Mouse (Mus musculus): ENCODE measurements at regions not wholly inside any gene's neighbourhood (a gene's known extent, or its start where the extent isn't known, plus 50 kb on each side); places are given as distances from the start of the nearest gene placed in this dataset.

- Histone ChIP-seq H3K4me1 (ENCODE audit: control insufficient read depth in 1 of 2, insufficient read depth in 2 of 2) (no peaks in the 10 kb centered on the region), H3K79me2 (replicated peaks; ENCODE audit: control insufficient read depth, extremely low read depth, insufficient read depth, poor library complexity, severe bottlenecking) (no peaks in the 10 kb centered on the region), H3K4me3 (replicated peaks in 1 of 3; ENCODE audit: low read depth in 2 of 3, low read length in 2 of 3, poor library complexity in 1 of 3) (no peak overlapping the region), H3K36me3 (replicated peaks in 1 of 2; ENCODE audit: control insufficient read depth in 1 of 2, insufficient read depth in 1 of 2, low read length in 1 of 2) (no peaks in the 10 kb centered on the region), H3K4me2 (ENCODE audit: insufficient read depth, low read depth, poor library complexity, severe bottlenecking) (no peak overlapping the region), H3K9me3 (replicated peaks; ENCODE audit: low read length) (no peaks in the 10 kb centered on the region), H3K27ac (ENCODE audit: insufficient read depth, low read depth) (no peak overlapping the region), H3K27me3 (replicated peaks) (no peaks in the 10 kb centered on the region), H3K9ac (ENCODE audit: insufficient read depth, low read depth) (no peak overlapping the region)
- in situ Hi-C loops (cut with MboI; ENCODE audit: low pct_ligation_motif_present, low pct_unique_long_range_greater_than_20kb, low sequenced_read_pairs) = no loop called here
- no peak for DNase-seq (ENCODE audit: extremely low read depth)
- TF ChIP-seq NRF1 (IDR thresholded peaks at IDR 0.05; ENCODE audit: low read depth, low read length) (no peak), EP300 (IDR thresholded peaks at IDR 0.05; ENCODE audit: low read length) (no peak), MYC (IDR thresholded peaks at IDR 0.05; ENCODE audit: low read depth, low read length) (no peak), TBP (conservative IDR thresholded peaks at IDR 0.05; ENCODE audit: low read depth, low read length) (no peak), USF1 (IDR thresholded peaks at IDR 0.05; ENCODE audit: low read depth, low read length) (no peak), ZC3H11A (IDR thresholded peaks at IDR 0.05; ENCODE audit: low read depth, low read length) (no peak)
- dilution Hi-C loops (cut with MboI; ENCODE audit: extremely low pct_ligation_motif_present, extremely low pct_unique_long_range_greater_than_20kb, low sequenced_read_pairs) = no loop called here
These were observed 81.8 kb downstream of the Tbx18 start for GRCm38 (mm10) chr9:87649015-87649978.

- Histone ChIP-seq H3K4me1 (ENCODE audit: control insufficient read depth in 1 of 2, insufficient read depth in 2 of 2) (no peaks in the 10 kb centered on the region), H3K9ac (ENCODE audit: insufficient read depth, low read depth) (no peak overlapping the region), H3K27me3 (replicated peaks) (no peaks in the 10 kb centered on the region), H3K27ac (ENCODE audit: insufficient read depth, low read depth) (no peak overlapping the region), H3K79me2 (replicated peaks; ENCODE audit: control insufficient read depth, extremely low read depth, insufficient read depth, poor library complexity, severe bottlenecking) (no peaks in the 10 kb centered on the region), H3K4me3 (replicated peaks in 1 of 3; ENCODE audit: low read depth in 2 of 3, low read length in 2 of 3, poor library complexity in 1 of 3) (no peak overlapping the region), H3K9me3 (replicated peaks; ENCODE audit: low read length) (no peaks in the 10 kb centered on the region), H3K36me3 (replicated peaks in 1 of 2; ENCODE audit: control insufficient read depth in 1 of 2, insufficient read depth in 1 of 2, low read length in 1 of 2) (no peaks in the 10 kb centered on the region), H3K4me2 (ENCODE audit: insufficient read depth, low read depth, poor library complexity, severe bottlenecking) (no peak overlapping the region)
- DNase-seq (ENCODE audit: extremely low read depth) = no peak
- in situ Hi-C loops (cut with MboI; ENCODE audit: low pct_ligation_motif_present, low pct_unique_long_range_greater_than_20kb, low sequenced_read_pairs) = no loop called here
- TF ChIP-seq CHD1 (IDR thresholded peaks at IDR 0.05; ENCODE audit: low read depth, low read length) = no peak
- TF ChIP-seq CHD2 (IDR thresholded peaks at IDR 0.05; ENCODE audit: low read length) = no peak
- TF ChIP-seq HCFC1 (IDR thresholded peaks at IDR 0.05; ENCODE audit: low read depth, low read length) = no peak
- no peak for TF ChIP-seq SMC3 (IDR thresholded peaks at IDR 0.05; ENCODE audit: low read depth, low read length)
- no peak for TF ChIP-seq ETS1 (conservative IDR thresholded peaks at IDR 0.05; ENCODE audit: low read depth, low read length)
- TF ChIP-seq POLR2A (IDR thresholded peaks at IDR 0.05; ENCODE audit: low read depth, low read length) = no peak
- dilution Hi-C loops (cut with MboI; ENCODE audit: extremely low pct_ligation_motif_present, extremely low pct_unique_long_range_greater_than_20kb, low sequenced_read_pairs) = no loop called here
These were observed 82.7 kb downstream of the Tbx18 start for GRCm38 (mm10) chr9:87648317-87648716.

GRCm38 (mm10) chr9:87645032-87645431 lies 86.0 kb downstream of the Tbx18 start:
- DNase-seq (ENCODE audit: extremely low read depth) = no peak
- H3K27ac ChIP-seq (ENCODE audit: insufficient read depth, low read depth) = no peak overlapping the region

More at GRCm38 (mm10) chr9:87645032-87645431, 86.0 kb downstream of the Tbx18 start:
- dilution Hi-C loops (cut with MboI; ENCODE audit: extremely low pct_ligation_motif_present, extremely low pct_unique_long_range_greater_than_20kb, low sequenced_read_pairs) = no loop called here
- TF ChIP-seq ELF1 (IDR thresholded peaks at IDR 0.05; ENCODE audit: low read depth, low read length) = no peak
- in situ Hi-C loops (cut with MboI; ENCODE audit: low pct_ligation_motif_present, low pct_unique_long_range_greater_than_20kb, low sequenced_read_pairs) = no loop called here
- Histone ChIP-seq H3K36me3 (replicated peaks in 1 of 2; ENCODE audit: control insufficient read depth in 1 of 2, insufficient read depth in 1 of 2, low read length in 1 of 2) (no peaks in the 10 kb centered on the region), H3K4me1 (ENCODE audit: control insufficient read depth in 1 of 2, insufficient read depth in 2 of 2) (no peaks in the 10 kb centered on the region), H3K79me2 (replicated peaks; ENCODE audit: control insufficient read depth, extremely low read depth, insufficient read depth, poor library complexity, severe bottlenecking) (no peaks in the 10 kb centered on the region), H3K4me2 (ENCODE audit: insufficient read depth, low read depth, poor library complexity, severe bottlenecking) (no peak overlapping the region), H3K4me3 (replicated peaks in 1 of 3; ENCODE audit: low read depth in 2 of 3, low read length in 2 of 3, poor library complexity in 1 of 3) (no peak overlapping the region), H3K27me3 (replicated peaks) (no peaks in the 10 kb centered on the region), H3K9ac (ENCODE audit: insufficient read depth, low read depth) (no peak overlapping the region), H3K9me3 (replicated peaks; ENCODE audit: low read length) (no peaks in the 10 kb centered on the region)
